Mouse (Mus musculus): ENCODE measurements around the gene Naxd.

DNA sequence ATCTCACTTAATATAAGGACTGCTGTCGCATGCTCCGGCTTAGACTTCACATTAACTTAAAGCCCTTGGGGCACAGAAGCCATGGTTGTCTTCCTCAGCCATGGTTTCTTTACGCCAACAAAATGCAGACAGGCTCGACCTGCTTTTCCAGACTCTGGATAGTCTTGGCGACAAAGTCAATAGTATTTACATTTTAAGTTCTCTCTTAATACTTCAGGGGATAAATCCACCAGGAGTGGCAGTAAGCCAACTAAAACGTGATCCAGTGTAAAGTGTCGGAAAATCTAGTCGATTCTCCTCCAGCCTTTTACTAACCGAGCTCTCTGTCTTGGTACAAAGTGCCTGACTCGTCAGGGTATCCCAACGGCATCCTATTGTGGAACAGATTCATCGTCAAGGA is 975 bp downstream of the Naxd start:
- TF ChIP-seq CTCF (conservative IDR thresholded peaks at IDR 0.05; ENCODE audit: low read length), result no peak
- no peak for TF ChIP-seq POU5F1 (IDR thresholded peaks at IDR 0.05; ENCODE audit: borderline replicate concordance, low read length)
